Mouse (Mus musculus) liver, postnatal 0 days (tissue): ENCODE measurements around the gene Abhd17b.

Experiments
- CTCF ChIP-seq: sonication (generic); IDR thresholded peaks from 2 replicates; pipeline ENCODE4 v1.5.1; 2016; ENCODE audit warnings: antibody characterized with exemption, low read depth
- EP300 ChIP-seq: IDR thresholded peaks from 2 replicates; pipeline ENCODE4 v1.6.1; 2016; ENCODE audit warnings: antibody characterized with exemption, low read depth, mild to moderate bottlenecking

GRCm38 (mm10) chr19:21611725-21612575, 41.0 kb upstream of the Abhd17b start:
- TF ChIP-seq EP300, result no peak
- TF ChIP-seq CTCF, result no peak
